Mouse (Mus musculus): ENCODE measurements around the gene Cidec. TPM values are rescaled to one million over a fixed set of nuclear protein-coding genes. Genes with fewer than 3 reads are reported as not detected.

The Cidec gene
- total and polyA plus RNA-seq, 3 experiments: not detected

GRCm38 (mm10) chr6:113465602-113466001 lies 30.0 kb upstream of the Cidec start:
- TF ChIP-seq ZC3H11A (IDR thresholded peaks at IDR 0.05; ENCODE audit: low read depth, low read length) (no peak), CTCF (IDR thresholded peaks at IDR 0.05 in 2 of 3, conservative IDR thresholded peaks at IDR 0.05 in 1 of 3; ENCODE audit: control insufficient read depth in 1 of 3, insufficient read depth in 1 of 3, low read depth in 2 of 3, low read length in 3 of 3, poor library complexity in 1 of 3, severe bottlenecking in 1 of 3) (0 out of 6 replicates have a peak, but pooled peaks of 1 of the 3 experiments have one; percentile 0), SIN3A (IDR thresholded peaks at IDR 0.05; ENCODE audit: low read length) (no peak), TCF12 (IDR thresholded peaks at IDR 0.05; ENCODE audit: low read depth, low read length) (no peak), EP300 (IDR thresholded peaks at IDR 0.05; ENCODE audit: low read depth in 1 of 2, low read length in 2 of 2) (no peak), E2F4 (IDR thresholded peaks at IDR 0.05; ENCODE audit: borderline replicate concordance, low read depth, low read length) (no peak), NELFE (IDR thresholded peaks at IDR 0.05; ENCODE audit: low read depth, low read length) (no peak)
- Histone ChIP-seq H3K9me3 (replicated peaks; ENCODE audit: insufficient read depth, low read length) (no peaks in the 10 kb centered on the region), H3K79me2 (ENCODE audit: control insufficient read depth, insufficient read depth, low read length, poor library complexity) (no peaks in the 10 kb centered on the region), H3K9ac (ENCODE audit: control insufficient read depth, low read depth, low read length, poor library complexity, severe bottlenecking) (no peak overlapping the region), H3K36me3 (ENCODE audit: control insufficient read depth in 1 of 2, insufficient read depth in 2 of 2, low read length in 2 of 2) (no peaks in the 10 kb centered on the region), H3K4me3 (ENCODE audit: control insufficient read depth in 1 of 2, insufficient read depth in 1 of 2, low read depth in 2 of 2, low read length in 2 of 2) (no peak overlapping the region), H3K4me1 (ENCODE audit: control insufficient read depth in 1 of 2, insufficient read depth in 2 of 2, low read length in 2 of 2) (peaks cover 0 to 4% of the 10 kb centered on the region in 2 experiments; a peak in 1 of 4 replicates), H3K27me3 (ENCODE audit: control insufficient read depth in 1 of 2, insufficient read depth in 2 of 2, low read length in 2 of 2) (peaks cover 6 to 8% of the 10 kb centered on the region in 2 experiments; a peak in 2 of 4 replicates), H3K27ac (ENCODE audit: control insufficient read depth, low read depth, low read length) (no peak overlapping the region)
- no peak for DNase-seq (ENCODE audit: low read depth, low spot score)

DNA sequence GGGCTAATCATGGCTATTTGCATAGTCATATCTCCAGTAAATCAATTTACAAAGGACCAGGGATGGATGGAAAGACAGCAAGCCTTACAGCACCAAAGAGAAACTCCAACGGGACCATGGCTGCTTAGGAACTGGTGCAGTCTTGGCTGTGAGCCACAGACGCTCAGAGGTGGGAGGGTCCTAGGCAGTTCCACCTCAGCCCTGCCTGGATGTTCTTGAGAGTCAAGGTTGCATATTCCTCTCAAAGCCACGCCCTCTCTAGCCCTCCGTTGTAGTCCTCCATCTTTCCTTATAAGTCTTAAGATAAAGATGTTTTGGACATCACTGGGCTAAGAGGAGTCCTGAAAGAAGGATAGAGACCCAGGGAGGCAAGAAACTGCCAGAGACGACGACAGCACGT lies 28.5 kb upstream of the Cidec start:
- Histone ChIP-seq H3K4me1 (ENCODE audit: control insufficient read depth in 1 of 2, insufficient read depth in 2 of 2, low read length in 2 of 2) (peaks cover 0 to 4% of the 10 kb centered on the region in 2 experiments; a peak in 1 of 4 replicates), H3K36me3 (ENCODE audit: control insufficient read depth in 1 of 2, insufficient read depth in 2 of 2, low read length in 2 of 2) (no peaks in the 10 kb centered on the region), H3K79me2 (ENCODE audit: control insufficient read depth, insufficient read depth, low read length, poor library complexity) (no peaks in the 10 kb centered on the region), H3K27me3 (ENCODE audit: control insufficient read depth in 1 of 2, insufficient read depth in 2 of 2, low read length in 2 of 2) (peaks cover 6 to 11% of the 10 kb centered on the region in 2 experiments; a peak in 3 of 4 replicates), H3K9ac (ENCODE audit: control insufficient read depth, low read depth, low read length, poor library complexity, severe bottlenecking) (no peak overlapping the region), H3K27ac (ENCODE audit: control insufficient read depth, low read depth, low read length) (no peak overlapping the region), H3K4me3 (ENCODE audit: control insufficient read depth in 1 of 2, insufficient read depth in 1 of 2, low read depth in 2 of 2, low read length in 2 of 2) (no peak overlapping the region), H3K9me3 (replicated peaks; ENCODE audit: insufficient read depth, low read length) (no peaks in the 10 kb centered on the region)
- TF ChIP-seq ZMIZ1 (IDR thresholded peaks at IDR 0.05; ENCODE audit: low read depth, low read length): no peak
- no peak for TF ChIP-seq MXI1 (IDR thresholded peaks at IDR 0.05; ENCODE audit: low read depth, low read length)
- no peak for TF ChIP-seq USF2 (IDR thresholded peaks at IDR 0.05; ENCODE audit: borderline replicate concordance in 1 of 2, insufficient read depth in 1 of 2, low read depth in 1 of 2, low read length in 2 of 2)
- TF ChIP-seq CHD1 (IDR thresholded peaks at IDR 0.05; ENCODE audit: low read depth, low read length): no peak
- no peak for TF ChIP-seq CHD2 (IDR thresholded peaks at IDR 0.05; ENCODE audit: low read length)
- no peak for TF ChIP-seq GATA1 (IDR thresholded peaks at IDR 0.05; ENCODE audit: low read depth, low read length)
- TF ChIP-seq ELF1 (IDR thresholded peaks at IDR 0.05; ENCODE audit: low read depth, low read length): no peak
- no peak for TF ChIP-seq E2F4 (IDR thresholded peaks at IDR 0.05; ENCODE audit: borderline replicate concordance, low read depth, low read length)
- TF ChIP-seq MYB (IDR thresholded peaks at IDR 0.05; ENCODE audit: low read depth, low read length): no peak
- no peak for TF ChIP-seq MAFK (IDR thresholded peaks at IDR 0.05; ENCODE audit: borderline replicate concordance, low read depth, low read length)
- TF ChIP-seq POLR2AphosphoS2 (IDR thresholded peaks at IDR 0.05; ENCODE audit: low read length): no peak
- no peak for TF ChIP-seq ETS1 (IDR thresholded peaks at IDR 0.05; ENCODE audit: low read depth, low read length)
- no peak for TF ChIP-seq CTCF (IDR thresholded peaks at IDR 0.05 in 2 of 3, conservative IDR thresholded peaks at IDR 0.05 in 1 of 3; ENCODE audit: control insufficient read depth in 1 of 3, insufficient read depth in 1 of 3, low read depth in 2 of 3, low read length in 3 of 3, poor library complexity in 1 of 3, severe bottlenecking in 1 of 3)
- no peak for TF ChIP-seq NRF1 (IDR thresholded peaks at IDR 0.05; ENCODE audit: insufficient read depth, low read depth, low read length, poor library complexity, severe bottlenecking)
- TF ChIP-seq JUND (IDR thresholded peaks at IDR 0.05; ENCODE audit: low read depth, low read length): no peak
- no peak for TF ChIP-seq MEF2A (IDR thresholded peaks at IDR 0.05; ENCODE audit: extremely low read depth, insufficient replicate concordance, low read depth, low read length, poor library complexity, severe bottlenecking)
- TF ChIP-seq MYC (IDR thresholded peaks at IDR 0.05; ENCODE audit: low read depth, low read length): no peak
- no peak for DNase-seq (ENCODE audit: low read depth, low spot score)

Measured in MEL (cell line).